Mouse (Mus musculus): ENCODE data around the gene Fpgs. TPM values are rescaled to one million over a fixed set of nuclear protein-coding genes. Genes with fewer than 3 reads are reported as not detected.
A peak's percentile ranks its signal among the peaks of the same experiment; 100 is the strongest.

The Fpgs gene
- polyA plus RNA-seq, 1 experiment = 26.7 TPM

- Histone ChIP-seq H3K79me3 (ENCODE audit: low read depth) (no peaks in the 10 kb centered on the region), H3K27me3 (ENCODE audit: control insufficient read depth, insufficient read depth, insufficient read length) (no peaks in the 10 kb centered on the region), H3K36me3 (ENCODE audit: control insufficient read depth, insufficient read depth) (no peaks in the 10 kb centered on the region), H3K79me2 (ENCODE audit: control insufficient read depth, insufficient read depth) (no peaks in the 10 kb centered on the region), H3ac (ENCODE audit: control insufficient read depth, insufficient read length, low read depth) (no peak overlapping the region), H3K4me3 (ENCODE audit: insufficient read depth, poor library complexity, severe bottlenecking) (no peak overlapping the region)
- TF ChIP-seq CTCF (IDR thresholded peaks at IDR 0.05; ENCODE audit: control insufficient read depth, insufficient read depth, insufficient read length) (no peak), MYOG (IDR thresholded peaks at IDR 0.05; ENCODE audit: control insufficient read depth, extremely low read depth, insufficient read length) (no peak), FOSL1 (IDR thresholded peaks at IDR 0.05; ENCODE audit: insufficient read depth, low read length, poor library complexity, severe bottlenecking) (no peak), MYOD1 (IDR thresholded peaks at IDR 0.05; ENCODE audit: control insufficient read depth, insufficient read length, low read depth) (no peak), MAX (IDR thresholded peaks at IDR 0.05) (no peak), USF1 (IDR thresholded peaks at IDR 0.05; ENCODE audit: low read depth) (no peak), CEBPB (IDR thresholded peaks at IDR 0.05; ENCODE audit: low read depth) (no peak)
Observed at GRCm38 (mm10) chr2:32731911-32732310, 28.0 kb upstream of the Fpgs start.

DNA sequence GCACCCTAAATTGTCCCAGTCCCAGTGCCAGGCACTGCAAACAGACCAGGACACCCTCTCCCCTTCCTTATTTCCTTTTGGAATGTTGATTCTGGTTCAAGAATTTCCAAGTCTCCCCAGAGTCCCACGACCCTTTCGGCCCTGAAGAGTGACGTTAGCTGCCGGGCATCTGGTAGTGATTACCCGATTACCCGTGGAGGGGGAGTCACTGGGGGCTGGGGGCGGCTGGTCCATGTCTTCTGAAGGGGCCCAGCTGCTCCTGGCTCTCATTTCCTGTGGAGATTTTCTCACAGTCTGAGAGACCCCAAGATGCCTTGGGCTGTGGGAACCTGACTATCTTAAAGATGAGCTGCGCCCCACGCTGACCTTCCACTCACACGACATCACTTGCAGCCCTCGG, 26.9 kb upstream of the Fpgs start:
- Histone ChIP-seq H3K79me3 (ENCODE audit: low read depth) (no peaks in the 10 kb centered on the region), H3K27me3 (ENCODE audit: control insufficient read depth, insufficient read depth, insufficient read length) (no peaks in the 10 kb centered on the region), H3K79me2 (ENCODE audit: control insufficient read depth, insufficient read depth) (no peaks in the 10 kb centered on the region), H3K36me3 (ENCODE audit: control insufficient read depth, insufficient read depth) (no peaks in the 10 kb centered on the region), H3K4me3 (ENCODE audit: insufficient read depth, poor library complexity, severe bottlenecking) (no peak overlapping the region), H3ac (ENCODE audit: control insufficient read depth, insufficient read length, low read depth) (no peak overlapping the region)
- TF ChIP-seq CTCF (IDR thresholded peaks at IDR 0.05; ENCODE audit: control insufficient read depth, insufficient read depth, insufficient read length) = no peak
- no peak for TF ChIP-seq FOSL1 (IDR thresholded peaks at IDR 0.05; ENCODE audit: insufficient read depth, low read length, poor library complexity, severe bottlenecking)
- TF ChIP-seq MYOD1 (IDR thresholded peaks at IDR 0.05; ENCODE audit: control insufficient read depth, insufficient read length, low read depth) = no peak
- TF ChIP-seq CEBPB (IDR thresholded peaks at IDR 0.05; ENCODE audit: low read depth) = no peak
- no peak for TF ChIP-seq USF1 (IDR thresholded peaks at IDR 0.05; ENCODE audit: low read depth)
- TF ChIP-seq MAX (IDR thresholded peaks at IDR 0.05) = no peak
- no peak for TF ChIP-seq MYOG (IDR thresholded peaks at IDR 0.05; ENCODE audit: control insufficient read depth, extremely low read depth, insufficient read length)

DNA sequence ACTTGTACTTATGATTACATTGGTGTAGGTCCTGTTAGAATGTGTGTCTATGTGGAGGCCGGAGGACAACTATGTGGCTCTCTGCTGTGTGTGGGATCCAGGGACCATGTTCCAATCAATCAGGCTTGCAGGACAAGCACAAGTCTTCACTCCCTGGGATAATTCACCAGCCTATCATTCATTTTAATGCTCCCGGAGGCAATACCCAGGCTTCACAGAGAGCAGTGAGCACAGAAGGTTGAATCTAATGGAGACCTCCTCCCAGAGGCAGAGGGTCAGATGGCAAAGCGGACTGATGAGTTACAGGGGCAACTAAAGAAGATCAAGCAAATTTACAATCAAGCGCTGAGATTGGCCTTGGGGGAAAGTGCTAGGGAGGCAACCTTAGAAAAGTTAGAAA, 25.6 kb upstream of the Fpgs start:
- no peak overlapping the region for H3K4me3 ChIP-seq (ENCODE audit: insufficient read depth, poor library complexity, severe bottlenecking)
- H3K79me2 ChIP-seq (ENCODE audit: control insufficient read depth, insufficient read depth) = no peaks in the 10 kb centered on the region
- no peaks in the 10 kb centered on the region for H3K79me3 ChIP-seq (ENCODE audit: low read depth)
- TF ChIP-seq CEBPB (IDR thresholded peaks at IDR 0.05; ENCODE audit: low read depth) (no peak), USF1 (IDR thresholded peaks at IDR 0.05; ENCODE audit: low read depth) (no peak), MAX (IDR thresholded peaks at IDR 0.05) (no peak), MYOD1 (IDR thresholded peaks at IDR 0.05; ENCODE audit: control insufficient read depth, insufficient read length, low read depth) (no peak), FOSL1 (IDR thresholded peaks at IDR 0.05; ENCODE audit: insufficient read depth, low read length, poor library complexity, severe bottlenecking) (no peak), CTCF (IDR thresholded peaks at IDR 0.05; ENCODE audit: control insufficient read depth, insufficient read depth, insufficient read length) (no peak), MYOG (IDR thresholded peaks at IDR 0.05; ENCODE audit: control insufficient read depth, extremely low read depth, insufficient read length) (no peak)
- H3K27me3 ChIP-seq (ENCODE audit: control insufficient read depth, insufficient read depth, insufficient read length) = no peaks in the 10 kb centered on the region
- no peak overlapping the region for H3ac ChIP-seq (ENCODE audit: control insufficient read depth, insufficient read length, low read depth)
- H3K36me3 ChIP-seq (ENCODE audit: control insufficient read depth, insufficient read depth) = no peaks in the 10 kb centered on the region

DNA sequence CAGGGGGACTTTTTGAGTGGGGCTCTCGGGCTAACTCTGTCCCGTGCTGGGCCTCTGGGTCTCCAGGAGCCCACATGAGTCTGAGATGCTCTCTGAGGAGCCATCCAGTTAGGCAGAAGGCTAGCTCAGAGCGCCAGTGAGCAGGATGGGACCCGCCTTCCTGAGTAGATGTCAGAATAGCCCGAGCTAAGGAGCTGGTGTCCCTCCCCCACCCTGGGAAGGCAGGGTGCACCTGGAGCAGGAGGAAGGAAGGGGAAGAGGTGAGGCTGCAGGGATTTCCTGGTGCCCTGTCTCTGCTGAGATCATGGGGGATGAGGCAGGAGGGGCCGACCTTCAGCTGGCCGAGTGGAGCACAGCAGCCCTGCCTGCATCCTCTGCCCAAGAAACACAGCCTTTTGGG, 24.5 kb upstream of the Fpgs start:
- TF ChIP-seq MYOG (IDR thresholded peaks at IDR 0.05; ENCODE audit: control insufficient read depth, extremely low read depth, insufficient read length) (no peak), FOSL1 (IDR thresholded peaks at IDR 0.05; ENCODE audit: insufficient read depth, low read length, poor library complexity, severe bottlenecking) (no peak), MAX (IDR thresholded peaks at IDR 0.05) (no peak), CEBPB (IDR thresholded peaks at IDR 0.05; ENCODE audit: low read depth) (no peak), MYOD1 (IDR thresholded peaks at IDR 0.05; ENCODE audit: control insufficient read depth, insufficient read length, low read depth) (no peak), USF1 (IDR thresholded peaks at IDR 0.05; ENCODE audit: low read depth) (no peak)
- Histone ChIP-seq H3K79me2 (ENCODE audit: control insufficient read depth, insufficient read depth) (no peaks in the 10 kb centered on the region), H3K4me3 (ENCODE audit: insufficient read depth, poor library complexity, severe bottlenecking) (no peak overlapping the region), H3K36me3 (ENCODE audit: control insufficient read depth, insufficient read depth) (no peaks in the 10 kb centered on the region), H3K79me3 (ENCODE audit: low read depth) (no peaks in the 10 kb centered on the region), H3ac (ENCODE audit: control insufficient read depth, insufficient read length, low read depth) (no peak overlapping the region), H3K27me3 (ENCODE audit: control insufficient read depth, insufficient read depth, insufficient read length) (no peaks in the 10 kb centered on the region)

- Histone ChIP-seq H3K36me3 (ENCODE audit: control insufficient read depth, insufficient read depth) (no peaks in the 10 kb centered on the region), H3K79me3 (ENCODE audit: low read depth) (no peaks in the 10 kb centered on the region), H3K4me3 (ENCODE audit: insufficient read depth, poor library complexity, severe bottlenecking) (no peak overlapping the region), H3K27me3 (ENCODE audit: control insufficient read depth, insufficient read depth, insufficient read length) (no peaks in the 10 kb centered on the region), H3ac (ENCODE audit: control insufficient read depth, insufficient read length, low read depth) (peak overlapping the region; percentile 28), H3K79me2 (ENCODE audit: control insufficient read depth, insufficient read depth) (no peaks in the 10 kb centered on the region)
- no peak for TF ChIP-seq MYOG (IDR thresholded peaks at IDR 0.05; ENCODE audit: control insufficient read depth, extremely low read depth, insufficient read length)
- TF ChIP-seq FOSL1 (IDR thresholded peaks at IDR 0.05; ENCODE audit: insufficient read depth, low read length, poor library complexity, severe bottlenecking) = no peak
- no peak for TF ChIP-seq USF1 (IDR thresholded peaks at IDR 0.05; ENCODE audit: low read depth)
- TF ChIP-seq MYOD1 (IDR thresholded peaks at IDR 0.05; ENCODE audit: control insufficient read depth, insufficient read length, low read depth) = no peak
- TF ChIP-seq CTCF (IDR thresholded peaks at IDR 0.05; ENCODE audit: control insufficient read depth, insufficient read depth, insufficient read length) = no peak
- no peak for TF ChIP-seq CEBPB (IDR thresholded peaks at IDR 0.05; ENCODE audit: low read depth)
- no peak for TF ChIP-seq MAX (IDR thresholded peaks at IDR 0.05)
Observed at GRCm38 (mm10) chr2:32727435-32727834, 23.5 kb upstream of the Fpgs start.
